Mouse (Mus musculus) gastrocnemius, adult 8-10 months (tissue): ENCODE results near the gene Macrod2. TPM values are rescaled to one million over a fixed set of nuclear protein-coding genes. Genes with fewer than 3 reads are reported as not detected.

Source experiments
- DNase-seq, 2 experiments: peaks; one replicate each; pipeline ENCODE4 v3.0.0; 2022; ENCODE audit warnings: low spot score in 2 of 2
- total RNA-seq, 4 experiments: library from RNA; stranded (reverse); gene quantifications; 2 replicates each; pipeline ENCODE4 v1.2.4; 2022

The Macrod2 gene
- total RNA-seq, 4 experiments from 2014 or later: 16.2 to 21.8 (median 19.1) TPM

DNA sequence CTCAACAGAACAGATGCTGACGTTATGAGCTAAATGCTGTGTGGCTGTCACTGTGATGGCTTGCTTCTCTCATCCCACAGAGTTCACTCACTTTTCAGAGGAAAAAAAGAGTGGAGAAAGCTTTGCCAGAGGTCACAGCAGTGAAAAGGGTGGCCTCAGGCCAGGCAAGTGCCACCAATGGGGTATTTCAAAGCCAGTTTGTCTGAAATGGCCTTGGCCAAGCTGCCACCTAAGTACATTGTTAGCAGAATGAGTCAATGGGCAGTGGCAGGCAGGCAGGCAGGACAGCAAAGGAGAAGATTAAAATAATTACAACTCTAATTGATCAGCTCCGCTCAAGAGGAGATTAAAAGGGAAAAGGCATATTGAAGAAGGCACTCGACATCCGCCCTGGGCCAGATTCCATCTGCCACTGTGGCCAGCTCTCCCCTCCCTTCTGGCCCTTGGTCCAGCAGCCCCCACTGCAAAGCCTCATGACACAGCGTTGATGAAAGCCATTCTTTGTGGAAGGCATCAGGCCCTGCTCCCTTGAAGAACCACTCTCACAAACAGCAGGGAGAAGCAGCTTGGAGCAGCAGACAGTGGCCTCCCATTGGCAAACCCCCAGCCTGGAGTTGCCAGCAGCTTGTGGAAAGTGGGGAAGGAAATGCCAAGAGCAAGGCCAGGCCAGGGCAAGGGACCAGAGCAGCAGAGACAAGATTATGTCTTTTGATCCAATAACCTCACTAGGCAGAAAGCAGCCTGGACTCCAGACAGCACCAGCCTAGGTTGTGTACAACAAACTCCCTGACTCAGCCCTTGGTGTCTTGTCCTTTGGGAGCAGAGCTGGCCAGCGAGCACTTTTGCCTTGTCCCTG, 2042.7 kb downstream of the Macrod2 start:
- peak; percentile 8 to 54 for DNase-seq

Other genes with a start within 250 kb of the Macrod2 start
- not detected for gene Gm17374, start 243.3 kb upstream of the Macrod2 start, total RNA-seq
- gene Esf1, start 224.7 kb upstream of the Macrod2 start, total RNA-seq: 10 to 100 TPM; 10.1 to 12.1 (median 11.2) TPM
- 10 to 100 TPM; 36.5 to 45.3 (median 40.5) TPM for gene Ndufaf5, start 224.7 kb upstream of the Macrod2 start, total RNA-seq
- under 1 TPM in 2 of 4 experiments, not detected in 2; 0.13 to 0.31 TPM for gene Sel1l2, start 5.6 kb upstream of the Macrod2 start, total RNA-seq